Mouse (Mus musculus) heart, postnatal 36 days (tissue): Measurements from ENCODE around the gene Epn2. TPM values are rescaled to one million over a fixed set of nuclear protein-coding genes. Genes with fewer than 3 reads are reported as not detected.
A peak's percentile ranks its signal among the peaks of the same experiment; 100 is the strongest.

Source experiments
- DNase-seq, 2 experiments: peaks; one replicate each; pipeline ENCODE4 v3.0.0; 2021 to 2022
- intact Hi-C: fragments of 180-260 bp; cut with DNase I; formaldehyde crosslinking; loops from one replicate; pipeline ENCODE4 v1.15.1; 2025
- total RNA-seq, 2 experiments: library from RNA; stranded (reverse); gene quantifications; 2 replicates each; pipeline ENCODE4 v1.2.3; 2021

Gene Epn2
- total RNA-seq, 2 experiments from 2014 or later = 24.0 to 26.9 TPM

- DNase-seq = no peak
- intact Hi-C loops = no loop called here
Observed at GRCm38 (mm10) chr11:61550631-61551030, 28.9 kb downstream of the Epn2 start.

- no peak for DNase-seq
- intact Hi-C loops = no loop called here
Observed at GRCm38 (mm10) chr11:61547710-61548109, 31.8 kb downstream of the Epn2 start.

- no peak for DNase-seq
- intact Hi-C loops = no loop called here
Observed at GRCm38 (mm10) chr11:61546452-61546851, 33.0 kb downstream of the Epn2 start.

GRCm38 (mm10) chr11:61545586-61545985 is 33.9 kb downstream of the Epn2 start:
- DNase-seq = no peak
- intact Hi-C loops = no loop called here

- intact Hi-C loops = no loop called here
- no peak for DNase-seq
Observed at GRCm38 (mm10) chr11:61541106-61541505, 38.4 kb downstream of the Epn2 start.

- DNase-seq = no peak
- intact Hi-C loops = no loop called here
Observed at GRCm38 (mm10) chr11:61540642-61541041, 38.8 kb downstream of the Epn2 start.

GRCm38 (mm10) chr11:61537362-61537761 is 42.1 kb downstream of the Epn2 start:
- intact Hi-C loops = no loop called here
- no peak for DNase-seq

GRCm38 (mm10) chr11:61536952-61537351 is 42.5 kb downstream of the Epn2 start:
- intact Hi-C loops = no loop called here
- DNase-seq = no peak

- intact Hi-C loops = loop anchor here (2.0 kb wide), 1 partner anchor 43 kb away; the partner anchor contains the start of gene Epn2
- DNase-seq = no peak
Observed at GRCm38 (mm10) chr11:61535530-61535929, 44.0 kb downstream of the Epn2 start.

GRCm38 (mm10) chr11:61533571-61533970 is 45.9 kb downstream of the Epn2 start:
- DNase-seq = peak; percentile 34 to 39
- intact Hi-C loops = loop anchor here (2.0 kb wide), 1 partner anchor 85 kb away; no protein-coding TSS in a partner anchor

- DNase-seq = peak in 1 of 2 experiments; percentile 22
- intact Hi-C loops = loop anchor here (2.0 kb wide), 1 partner anchor 86 kb away; no protein-coding TSS in a partner anchor
Observed at GRCm38 (mm10) chr11:61532820-61533219, 46.7 kb downstream of the Epn2 start.

- intact Hi-C loops = no loop called here
- DNase-seq = no peak
Observed at GRCm38 (mm10) chr11:61529268-61529713, 50.2 kb downstream of the Epn2 start.

GRCm38 (mm10) chr11:61526872-61527271 is 52.6 kb downstream of the Epn2 start:
- DNase-seq = no peak
- intact Hi-C loops = no loop called here

GRCm38 (mm10) chr11:61519484-61520107 is 59.9 kb downstream of the Epn2 start:
- DNase-seq = no peak
- intact Hi-C loops = no loop called here

- intact Hi-C loops = no loop called here
- no peak for DNase-seq
Observed at GRCm38 (mm10) chr11:61518871-61519270, 60.6 kb downstream of the Epn2 start.

GRCm38 (mm10) chr11:61517971-61518370 is 61.5 kb downstream of the Epn2 start:
- DNase-seq = no peak
- intact Hi-C loops = no loop called here

- intact Hi-C loops = no loop called here
- peak in 1 of 2 experiments; percentile 60 for DNase-seq
Observed at GRCm38 (mm10) chr11:61514953-61515352, 64.5 kb downstream of the Epn2 start.

- intact Hi-C loops = loop anchor here (1.0 to 5.0 kb wide), 7 partner anchors 74 to 307 kb away; partner anchors contain the start of gene Epn2
- peak; percentile 95 to 98 for DNase-seq
Observed at GRCm38 (mm10) chr11:61504713-61505257, 74.7 kb downstream of the Epn2 start, which contains the start of gene B9d1. B9d1 (plus strand) TSS chr11:61505144.

- intact Hi-C loops = loop anchor here (1.0 to 2.0 kb wide), 5 partner anchors 75 to 155 kb away; partner anchors contain the start of gene Epn2
- DNase-seq = no peak
Observed at GRCm38 (mm10) chr11:61503933-61504332, 75.6 kb downstream of the Epn2 start.

- intact Hi-C loops = loop anchor here (5.0 kb wide), 1 partner anchor 392 kb away; no protein-coding TSS in a partner anchor
Observed at GRCm38 (mm10) chr11:61498736-61499504, 80.6 kb downstream of the Epn2 start.

GRCm38 (mm10) chr11:61497490-61497889 is 82.0 kb downstream of the Epn2 start:
- DNase-seq = no peak
- intact Hi-C loops = loop anchor here (5.0 kb wide), 1 partner anchor 390 kb away; no protein-coding TSS in a partner anchor

More at GRCm38 (mm10) chr11:61498736-61499504, 80.6 kb downstream of the Epn2 start:
- DNase-seq = no peak
